Mouse (Mus musculus) embryonic fibroblast, embryonic 13.5 days (primary cell): ENCODE measurements around the gene Tcp10c.
"Not testable (repeated sequence)": the region's sequence is repeated elsewhere in the genome, so short reads cannot be mapped to it uniquely, and the experiment has no call there.

Experiments
- CTCF ChIP-seq: IDR thresholded peaks from 2 replicates; pipeline ENCODE4 v1.5.1; 2011; ENCODE audit warnings: mild to moderate bottlenecking, control low read depth, low read length, moderate library complexity, borderline replicate concordance; ENCODE audit not compliant: insufficient read depth
- POLR2A ChIP-seq: IDR thresholded peaks from 2 replicates; pipeline ENCODE4 v1.6.1; 2011; ENCODE audit warnings: low read depth, mild to moderate bottlenecking, control low read depth, low read length, moderate library complexity

DNA sequence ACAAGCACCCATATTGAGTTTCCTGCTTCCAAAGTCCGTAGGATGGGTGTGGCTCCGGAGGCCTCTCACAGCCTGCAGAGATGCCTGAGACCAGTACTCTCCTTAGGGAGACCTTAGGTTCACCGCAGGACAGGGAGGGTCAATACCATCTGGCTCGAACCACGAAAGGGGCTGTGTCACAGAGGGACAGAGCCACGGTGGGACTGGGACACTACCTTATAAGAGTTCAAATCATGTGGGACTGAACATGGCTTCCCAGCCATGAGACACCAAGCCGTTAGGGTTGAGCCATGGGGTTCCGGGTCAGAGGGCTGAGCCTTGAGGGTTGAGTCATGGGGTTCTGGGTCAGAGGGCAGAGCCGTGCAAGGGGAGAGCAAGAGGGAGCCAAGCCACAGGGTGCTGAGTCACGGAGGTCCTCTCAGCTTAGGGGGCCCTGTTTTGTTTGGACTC, 45.2 kb upstream of the Tcp10c start:
- TF ChIP-seq CTCF, POLR2A: not testable (repeated sequence)
